Mouse (Mus musculus): Measurements from ENCODE around the gene Cela2a. TPM values are rescaled to one million over a fixed set of nuclear protein-coding genes. Genes with fewer than 3 reads are reported as not detected.
"Not testable (repeated sequence)": the region's sequence is repeated elsewhere in the genome, so short reads cannot be mapped to it uniquely, and the experiment has no call there.

The Cela2a gene
- polyA plus RNA-seq, 1 experiment from 2014 or later: 131 TPM

DNA sequence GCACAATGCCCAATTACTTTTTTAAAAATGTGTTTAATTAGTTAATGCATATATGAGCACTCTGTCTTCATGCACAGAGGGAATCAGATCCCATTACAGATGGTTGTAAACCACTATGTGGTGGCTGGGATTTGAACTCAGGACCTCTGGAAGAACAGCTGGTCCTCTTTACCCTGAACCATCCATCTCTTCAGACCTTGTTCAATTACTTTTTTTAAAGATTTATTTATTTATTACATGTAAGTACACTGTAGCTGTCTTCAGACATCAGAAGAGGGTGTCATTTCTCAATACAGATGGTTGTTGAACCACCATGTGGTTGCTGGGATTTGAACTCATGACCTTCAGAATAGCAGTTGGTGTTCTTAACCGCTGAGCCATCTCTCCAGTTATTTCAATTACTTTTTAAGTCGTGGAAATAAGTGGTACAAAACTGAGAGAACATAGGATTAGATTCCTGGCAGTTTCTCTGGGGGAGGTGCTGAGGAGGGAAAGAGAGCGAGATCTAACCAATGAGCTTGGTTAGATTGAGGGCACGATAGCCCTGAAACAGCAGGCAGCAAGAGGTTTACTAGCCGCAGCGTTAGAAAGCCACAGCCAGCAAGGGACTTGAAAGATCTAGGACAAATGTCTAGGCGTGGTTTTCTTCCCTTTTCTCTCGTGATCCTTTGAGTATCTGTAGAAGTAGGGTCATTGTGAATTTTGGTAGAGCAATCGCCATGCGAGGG lies 33.2 kb downstream of the Cela2a start:
- peak overlapping the region; percentile 96 for H3K27ac ChIP-seq
- H3K27me3 ChIP-seq (replicated peaks): no peaks in the 10 kb centered on the region
- H3K36me3 ChIP-seq: peaks cover 6% of the 10 kb centered on the region; the same call in 1 of the 2 replicates
- peak overlapping the region; percentile 68 for H3K4me3 ChIP-seq (replicated peaks)
- WGBS: 11% methylated on average over 10 of the region's 10 CpGs
- peak; percentile 0; the same call in 1 of the 2 replicates for ATAC-seq
- H3K4me1 ChIP-seq (replicated peaks): peaks cover 24% of the 10 kb centered on the region
- no peaks in the 10 kb centered on the region for H3K9me3 ChIP-seq
- peak overlapping the region; percentile 60 for H3K4me2 ChIP-seq (replicated peaks)
- peak overlapping the region; percentile 28; the same call in 1 of the 2 replicates for H3K9ac ChIP-seq

DNA sequence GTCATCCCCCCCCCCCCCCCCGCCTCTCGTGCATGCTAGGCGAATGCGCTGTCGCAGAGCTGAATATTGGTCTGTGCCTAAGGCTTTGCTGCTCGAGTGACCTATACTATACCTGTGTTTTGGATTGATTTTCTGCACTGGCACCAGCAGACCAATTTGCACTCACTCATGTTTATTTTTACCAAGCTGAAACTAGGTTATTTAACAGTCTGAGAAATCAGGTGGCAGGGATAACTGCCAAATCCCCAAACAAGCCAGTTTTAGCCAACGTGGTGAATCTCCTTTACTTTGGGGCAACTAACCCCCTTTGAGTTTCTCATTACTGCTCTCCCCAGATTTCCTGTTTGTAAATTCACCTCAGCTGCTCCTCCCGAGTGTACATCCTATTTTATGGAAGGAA lies 34.0 kb downstream of the Cela2a start:
- Histone ChIP-seq H3K9me3 (no peaks in the 10 kb centered on the region), H3K36me3 (peaks cover 3% of the 10 kb centered on the region; the same call in 1 of the 2 replicates), H3K27me3 (replicated peaks) (no peaks in the 10 kb centered on the region), H3K4me3 (replicated peaks) (no peak overlapping the region), H3K4me1 (replicated peaks) (peaks cover 24% of the 10 kb centered on the region), H3K4me2 (replicated peaks) (no peak overlapping the region), H3K9ac (no peak overlapping the region), H3K27ac (no peak overlapping the region)
- WGBS: 85% methylated on average over 8 of the region's 8 CpGs
- no peak for ATAC-seq

DNA sequence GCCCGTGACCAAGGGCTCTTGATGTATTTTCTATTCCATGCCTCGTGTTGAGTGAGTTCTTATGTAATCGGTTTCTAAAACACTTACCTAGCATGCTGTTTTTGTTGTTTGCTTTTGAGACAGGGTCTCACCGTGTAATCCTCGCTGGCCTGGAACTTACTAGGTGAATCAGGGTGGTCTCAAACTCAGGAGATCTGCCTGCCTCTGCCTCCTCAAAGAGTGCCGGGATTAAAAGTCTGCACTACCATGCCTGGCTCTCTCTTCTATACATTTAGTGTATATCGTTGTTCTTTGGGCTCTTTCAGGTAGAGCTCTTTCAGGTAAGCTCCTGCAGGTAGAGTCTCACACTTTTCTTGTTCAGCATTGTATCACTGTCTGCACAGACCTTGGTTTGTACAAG lies 34.5 kb downstream of the Cela2a start:
- ATAC-seq: no peak
- H3K27me3 ChIP-seq (replicated peaks): no peaks in the 10 kb centered on the region
- H3K9ac ChIP-seq: no peak overlapping the region
- H3K4me2 ChIP-seq (replicated peaks): no peak overlapping the region
- no peak overlapping the region for H3K27ac ChIP-seq
- H3K9me3 ChIP-seq: no peaks in the 10 kb centered on the region
- no peaks in the 10 kb centered on the region; the same call in 1 of the 2 replicates for H3K36me3 ChIP-seq
- peaks cover 24% of the 10 kb centered on the region for H3K4me1 ChIP-seq (replicated peaks)
- WGBS: 90% methylated on average over 7 of the region's 7 CpGs
- no peak overlapping the region for H3K4me3 ChIP-seq (replicated peaks)

DNA sequence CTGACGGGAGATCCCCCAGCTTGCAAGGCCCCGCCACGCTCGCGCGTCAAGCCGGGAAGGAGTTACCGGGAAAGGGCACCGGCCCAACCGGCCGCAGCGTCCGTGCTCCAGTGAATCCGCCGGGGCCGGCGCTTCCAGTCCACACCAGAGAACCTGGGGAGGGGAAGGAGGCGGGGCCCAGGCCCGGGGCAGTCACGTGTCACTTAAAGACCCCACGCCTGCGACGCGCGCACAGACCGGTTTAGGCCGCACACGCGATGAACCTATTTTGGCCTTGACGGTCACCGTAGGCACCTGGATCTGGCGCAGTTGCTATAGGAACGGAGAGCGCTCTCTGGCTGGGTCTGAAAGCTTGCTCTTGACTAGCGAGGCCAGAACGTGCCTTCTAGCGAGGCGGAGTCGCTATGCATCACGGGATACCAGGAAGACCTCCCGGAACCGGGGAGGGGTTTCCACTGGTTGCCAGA lies 35.4 kb downstream of the Cela2a start, which contains the start of gene Dnajc16:
Gene Dnajc16 (minus strand): TSS at position 408 of the 467 bp plus-strand sequence.
- under 1% methylated on average over 42 of the region's 42 CpGs for WGBS
- peaks cover 19% of the 10 kb centered on the region for H3K4me1 ChIP-seq (replicated peaks)
- ATAC-seq: peak; percentile 85

DNA sequence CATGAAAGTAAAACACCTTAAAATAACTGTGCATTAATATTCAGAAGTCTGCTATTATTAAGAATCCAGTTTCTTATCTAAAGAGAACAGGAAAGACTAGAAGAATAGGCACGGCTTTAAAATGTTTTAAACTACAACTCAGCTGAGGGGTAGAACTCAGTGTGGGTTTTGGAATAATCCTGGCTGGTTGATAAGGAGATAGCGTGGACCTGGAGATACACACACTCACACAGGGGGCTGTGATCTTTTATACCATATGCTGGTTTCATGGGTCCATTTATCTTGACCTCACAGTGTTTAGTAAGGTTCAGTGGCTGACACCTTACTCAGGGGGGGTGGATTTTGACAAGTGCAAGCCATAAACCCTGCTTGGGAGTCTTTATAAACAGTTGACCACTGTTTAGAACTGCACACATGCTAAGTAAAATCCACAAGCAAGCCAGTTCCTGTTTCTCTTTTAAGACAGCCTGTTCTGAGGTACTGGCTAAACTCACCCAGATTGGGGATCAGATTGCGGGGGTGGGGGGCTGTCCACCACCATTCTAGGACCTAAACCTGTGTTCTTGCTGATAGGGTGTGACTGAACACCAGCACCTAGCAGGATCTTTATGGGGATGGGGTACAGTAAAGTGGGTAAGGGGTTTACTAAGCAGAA lies 36.3 kb downstream of the Cela2a start:
- 33% methylated on average over 3 of the region's 3 CpGs for WGBS
- peaks cover 3% of the 10 kb centered on the region; the same call in 1 of the 2 replicates for H3K36me3 ChIP-seq
- no peak for ATAC-seq

More for the DNA sequence above, 35.4 kb downstream of the Cela2a start, which contains the start of gene Dnajc16:
- peak within 1 kb of the TSS; percentile 73 for H3K9ac ChIP-seq
- H3K9me3 ChIP-seq: no peaks in the 10 kb centered on the region
- peaks cover under 1% of the 10 kb centered on the region; the same call in 1 of the 2 replicates for H3K36me3 ChIP-seq
- H3K4me2 ChIP-seq (replicated peaks): peak within 1 kb of the TSS; percentile 82
- H3K27ac ChIP-seq: peak within 1 kb of the TSS; percentile 76
- no peaks in the 10 kb centered on the region for H3K27me3 ChIP-seq (replicated peaks)
- H3K4me3 ChIP-seq (replicated peaks): peak within 1 kb of the TSS; percentile 90

DNA sequence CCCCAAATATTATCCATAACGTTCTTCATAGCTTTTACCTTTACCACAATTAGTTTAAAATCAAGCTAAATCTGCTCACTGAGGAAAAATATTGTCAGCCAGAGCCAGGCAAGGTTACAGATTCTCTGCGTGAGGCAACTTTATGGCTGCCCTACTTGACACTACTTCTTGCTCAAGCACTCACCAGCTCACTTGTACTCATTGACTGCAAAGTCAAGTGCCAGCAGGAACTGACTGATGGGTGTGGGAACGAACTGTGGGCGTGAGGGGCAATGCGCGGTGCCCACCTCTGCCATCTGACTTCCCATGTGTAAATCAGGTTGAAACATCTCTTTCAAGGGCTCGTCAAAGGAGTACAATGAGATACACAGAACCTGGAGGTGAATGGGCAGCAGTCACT lies 38.5 kb downstream of the Cela2a start:
- Histone ChIP-seq H3K4me1 (replicated peaks) (peaks cover 11% of the 10 kb centered on the region; the same call in 1 of the 2 replicates), H3K36me3 (peaks cover 3% of the 10 kb centered on the region; the same call in 1 of the 2 replicates), H3K9ac (no peak overlapping the region), H3K27ac (no peak overlapping the region), H3K4me2 (replicated peaks) (no peak overlapping the region), H3K9me3 (no peaks in the 10 kb centered on the region), H3K4me3 (replicated peaks) (no peak overlapping the region), H3K27me3 (replicated peaks) (no peaks in the 10 kb centered on the region)
- no peak for ATAC-seq
- 89% methylated on average over 7 of the region's 7 CpGs for WGBS

More for the DNA sequence above, 36.3 kb downstream of the Cela2a start:
- peak overlapping the region; percentile 90 for H3K4me3 ChIP-seq (replicated peaks)
- H3K9me3 ChIP-seq: no peaks in the 10 kb centered on the region
- peak overlapping the region; percentile 82 for H3K4me2 ChIP-seq (replicated peaks)
- H3K9ac ChIP-seq: peak overlapping the region; percentile 73
- peak overlapping the region; percentile 76 for H3K27ac ChIP-seq
- peaks cover 11% of the 10 kb centered on the region; the same call in 1 of the 2 replicates for H3K4me1 ChIP-seq (replicated peaks)
- no peaks in the 10 kb centered on the region for H3K27me3 ChIP-seq (replicated peaks)

DNA sequence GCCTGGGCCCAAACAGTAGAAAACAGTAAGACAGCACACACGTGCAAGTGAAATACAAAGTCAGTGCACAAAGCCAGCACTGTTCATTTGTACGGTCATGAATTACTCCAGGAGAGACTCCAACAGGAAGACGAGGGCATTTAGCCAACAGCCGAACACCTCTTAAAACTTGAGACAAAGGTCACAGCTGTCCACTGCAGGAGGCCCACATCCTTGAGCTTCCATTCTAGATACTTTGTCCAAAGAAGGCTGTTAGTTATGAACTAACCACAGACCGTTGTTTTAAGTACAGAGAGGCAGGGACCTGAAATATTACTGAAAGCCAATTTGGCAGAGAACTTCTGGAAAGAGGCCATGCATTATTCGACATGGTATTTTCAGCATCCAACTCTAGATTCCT lies 38.9 kb downstream of the Cela2a start:
- H3K27ac ChIP-seq: no peak overlapping the region
- H3K9me3 ChIP-seq: no peaks in the 10 kb centered on the region
- H3K4me3 ChIP-seq (replicated peaks): no peak overlapping the region
- no peak for ATAC-seq
- H3K9ac ChIP-seq: no peak overlapping the region
- H3K36me3 ChIP-seq: peaks cover 3% of the 10 kb centered on the region; the same call in 1 of the 2 replicates
- no peak overlapping the region for H3K4me2 ChIP-seq (replicated peaks)
- peaks cover 7% of the 10 kb centered on the region; the same call in 1 of the 2 replicates for H3K4me1 ChIP-seq (replicated peaks)
- H3K27me3 ChIP-seq (replicated peaks): no peaks in the 10 kb centered on the region
- 67% methylated on average over 6 of the region's 6 CpGs for whole genome bisulfite sequencing

DNA sequence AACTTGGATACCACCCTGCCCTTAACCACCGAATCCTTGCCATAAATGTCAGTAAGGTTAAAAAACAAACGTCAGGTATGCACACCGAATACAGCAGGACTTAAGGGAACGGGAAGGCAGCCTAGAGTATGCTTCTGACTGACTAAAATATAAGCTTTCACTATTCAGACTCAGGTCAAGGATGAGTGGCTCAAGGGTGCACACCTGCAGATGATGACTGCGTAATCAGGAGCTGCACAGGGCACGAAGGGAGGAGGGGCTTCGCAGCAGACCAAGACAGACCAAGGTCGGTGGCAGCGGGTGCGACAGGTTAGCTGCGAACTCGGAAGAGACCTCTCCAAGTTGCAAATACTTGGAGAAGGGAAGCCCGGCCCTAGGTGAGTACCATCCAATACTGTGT lies 39.8 kb downstream of the Cela2a start:
- 88% methylated on average over 13 of the region's 13 CpGs for WGBS
- no peak overlapping the region for H3K27ac ChIP-seq
- H3K4me2 ChIP-seq (replicated peaks): no peak overlapping the region
- peaks cover 10% of the 10 kb centered on the region; the same call in 1 of the 2 replicates for H3K36me3 ChIP-seq
- no peaks in the 10 kb centered on the region for H3K9me3 ChIP-seq
- H3K9ac ChIP-seq: no peak overlapping the region
- 0 out of 2 replicates have a peak, but pooled peaks cover 7% of the 10 kb centered on the region for H3K4me1 ChIP-seq (replicated peaks)
- no peak overlapping the region for H3K4me3 ChIP-seq (replicated peaks)
- H3K27me3 ChIP-seq (replicated peaks): no peaks in the 10 kb centered on the region
- no peak for ATAC-seq

DNA sequence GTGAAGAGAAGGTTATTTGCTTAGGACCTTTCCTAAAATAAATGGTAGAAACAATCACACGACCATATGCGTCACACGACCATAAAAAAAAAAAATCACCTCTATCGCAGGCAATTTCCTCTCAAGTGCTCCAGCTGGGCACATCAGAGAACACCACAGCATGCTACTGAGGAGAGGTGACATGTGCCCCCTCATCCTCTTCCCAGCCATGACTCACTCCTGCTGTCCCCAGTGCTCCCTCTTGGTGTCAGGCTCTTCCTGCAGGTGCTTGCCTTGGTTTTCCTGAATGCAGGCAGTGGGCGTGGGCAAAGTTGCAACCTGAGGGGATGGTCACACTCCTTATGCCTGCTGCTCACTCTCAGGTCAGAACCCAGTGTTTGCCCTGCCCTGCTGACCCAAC lies 41.1 kb downstream of the Cela2a start:
- no peak for ATAC-seq
- 0 out of 2 replicates have a peak, but pooled peaks cover 3% of the 10 kb centered on the region for H3K4me1 ChIP-seq (replicated peaks)
- no peak overlapping the region for H3K27ac ChIP-seq
- no peak overlapping the region for H3K4me3 ChIP-seq (replicated peaks)
- H3K36me3 ChIP-seq: peaks cover 14% of the 10 kb centered on the region; the same call in 1 of the 2 replicates
- no peaks in the 10 kb centered on the region for H3K9me3 ChIP-seq
- WGBS: 67% methylated on average over 5 of the region's 5 CpGs
- no peak overlapping the region for H3K9ac ChIP-seq
- H3K4me2 ChIP-seq (replicated peaks): no peak overlapping the region
- H3K27me3 ChIP-seq (replicated peaks): no peaks in the 10 kb centered on the region

DNA sequence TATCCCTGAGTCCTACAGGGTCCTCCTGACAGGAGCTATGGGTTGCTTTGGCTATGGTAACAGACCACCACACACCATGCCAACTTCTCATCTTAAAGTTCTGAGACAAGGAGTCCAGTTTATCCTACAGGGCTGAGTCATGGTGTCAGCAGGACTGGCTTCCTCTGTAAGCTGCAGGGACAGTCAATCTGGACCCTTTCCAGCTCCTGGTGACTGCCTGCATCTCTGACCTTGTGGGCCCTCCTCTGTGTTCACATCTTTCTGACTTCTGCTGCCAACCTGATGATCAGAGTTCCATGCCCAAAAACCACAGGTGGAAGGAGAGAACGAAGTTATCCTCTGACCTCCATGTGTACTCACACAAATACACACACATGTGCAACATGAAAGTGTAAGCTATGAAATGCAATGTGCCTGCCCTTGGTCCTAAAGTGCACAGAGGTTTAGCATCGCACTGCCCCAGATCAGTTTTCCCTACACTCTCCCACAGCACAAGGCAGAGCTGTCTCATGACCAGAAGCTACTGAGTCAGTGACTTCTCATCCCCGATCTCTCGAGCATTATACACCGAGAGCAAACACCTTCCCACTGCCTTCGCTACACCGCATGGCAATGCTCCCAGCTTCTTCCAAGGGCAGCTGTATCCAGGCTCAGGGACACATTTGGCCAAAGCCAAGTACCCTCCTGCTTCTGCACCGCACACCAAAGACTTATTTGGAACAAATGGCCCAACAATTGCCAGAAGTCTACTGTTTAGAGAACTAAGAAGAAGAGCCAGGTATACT lies 44.6 kb downstream of the Cela2a start:
- H3K4me3 ChIP-seq (replicated peaks): no peak overlapping the region
- H3K27me3 ChIP-seq (replicated peaks): no peaks in the 10 kb centered on the region
- H3K9me3 ChIP-seq: no peaks in the 10 kb centered on the region
- H3K36me3 ChIP-seq: peaks cover 20% of the 10 kb centered on the region
- H3K27ac ChIP-seq: no peak overlapping the region
- ATAC-seq: no peak
- H3K4me1 ChIP-seq (replicated peaks): no peaks in the 10 kb centered on the region
- H3K9ac ChIP-seq: no peak overlapping the region
- 94% methylated on average over 8 of the region's 8 CpGs for WGBS
- H3K4me2 ChIP-seq (replicated peaks): no peak overlapping the region

DNA sequence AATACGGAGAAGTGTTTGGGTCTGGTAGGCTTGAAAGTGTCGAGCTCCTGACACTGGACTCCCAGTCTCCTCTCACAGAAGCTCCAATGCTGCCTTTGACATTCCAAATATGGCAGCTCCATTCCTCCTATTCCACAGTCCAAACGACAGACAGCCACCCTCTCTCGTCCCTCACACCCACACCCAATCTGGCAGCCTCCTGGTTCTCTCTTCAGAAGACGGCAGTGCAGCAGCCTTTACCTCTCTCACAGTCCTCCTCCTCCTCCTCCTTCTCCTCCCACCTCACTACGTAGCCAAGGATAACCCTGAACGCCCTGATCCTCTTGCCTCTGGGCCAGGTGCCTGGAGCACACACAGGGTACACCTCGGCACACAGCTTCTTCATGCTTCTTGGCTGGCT lies 46.1 kb downstream of the Cela2a start:
- ATAC-seq: no peak
- H3K4me2 ChIP-seq (replicated peaks): no peak overlapping the region
- 90% methylated on average over 8 of the region's 8 CpGs for WGBS

DNA sequence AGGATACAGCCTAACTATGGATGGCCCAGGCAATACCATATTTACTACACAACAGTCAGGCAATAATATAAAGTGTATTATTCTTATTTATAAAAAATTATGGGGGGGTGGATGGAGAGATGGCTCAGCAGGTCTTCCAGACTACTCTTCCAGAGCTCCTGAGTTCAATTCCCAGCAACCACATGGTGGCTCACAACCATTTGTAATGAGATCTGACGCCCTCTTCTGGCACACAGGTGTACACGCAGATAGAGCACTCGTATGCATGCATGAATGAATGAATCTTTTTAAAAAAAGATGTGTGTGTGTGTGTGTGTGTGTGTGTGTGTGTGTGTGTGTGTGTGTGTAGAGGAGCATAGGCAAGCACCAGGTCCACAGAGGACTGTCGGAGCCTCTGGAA lies 52.9 kb downstream of the Cela2a start:
- not testable (repeated sequence) for H3K4me3 ChIP-seq (replicated peaks); H3K27me3 ChIP-seq (replicated peaks); H3K4me1 ChIP-seq (replicated peaks); ATAC-seq; H3K9me3 ChIP-seq; H3K4me2 ChIP-seq (replicated peaks); H3K9ac ChIP-seq; H3K27ac ChIP-seq
- 81% methylated on average over 4 of the region's 4 CpGs for whole genome bisulfite sequencing
- peaks cover 28% of the 10 kb centered on the region for H3K36me3 ChIP-seq

More for the DNA sequence above, 46.1 kb downstream of the Cela2a start:
- Histone ChIP-seq H3K4me1 (replicated peaks) (no peaks in the 10 kb centered on the region), H3K9ac (no peak overlapping the region), H3K9me3 (no peaks in the 10 kb centered on the region), H3K4me3 (replicated peaks) (no peak overlapping the region), H3K27me3 (replicated peaks) (no peaks in the 10 kb centered on the region), H3K36me3 (peaks cover 26% of the 10 kb centered on the region), H3K27ac (no peak overlapping the region)

Data from intestine, embryonic 15.5 days (tissue).